Mouse (Mus musculus) right cerebral cortex, adult 2 months (tissue): ENCODE results near the gene Ints14.
"Not testable (repeated sequence)": the region's sequence is repeated elsewhere in the genome, so short reads cannot be mapped to it uniquely, and the experiment has no call there.

ENCODE experiments used
- DNase-seq, 2 experiments: peaks; one replicate each; pipeline ENCODE4 v3.0.0; 2021 to 2022; ENCODE audit warnings: low spot score in 2 of 2

Gene Ints14

DNA sequence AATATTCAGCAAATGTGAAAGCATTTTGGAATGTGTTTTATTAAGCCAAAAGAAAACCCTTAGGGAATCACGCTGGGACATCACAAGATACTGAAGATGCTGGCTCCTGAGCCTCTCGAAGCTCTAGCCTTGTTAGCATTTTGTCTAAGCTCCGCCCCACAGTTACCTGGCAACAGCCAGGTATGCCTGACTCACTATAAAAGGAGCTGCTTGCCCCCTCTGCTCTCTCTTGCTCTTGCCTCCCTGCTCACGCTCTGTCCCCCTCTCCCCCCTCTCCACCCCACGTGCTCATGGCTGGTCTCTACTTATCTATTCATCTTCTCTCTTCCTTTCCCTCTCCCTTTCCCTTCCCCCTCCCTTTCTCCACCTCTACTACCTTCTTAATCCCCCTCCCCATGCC, 8.7 kb upstream of the Ints14 start:
- DNase-seq: no peak

DNA sequence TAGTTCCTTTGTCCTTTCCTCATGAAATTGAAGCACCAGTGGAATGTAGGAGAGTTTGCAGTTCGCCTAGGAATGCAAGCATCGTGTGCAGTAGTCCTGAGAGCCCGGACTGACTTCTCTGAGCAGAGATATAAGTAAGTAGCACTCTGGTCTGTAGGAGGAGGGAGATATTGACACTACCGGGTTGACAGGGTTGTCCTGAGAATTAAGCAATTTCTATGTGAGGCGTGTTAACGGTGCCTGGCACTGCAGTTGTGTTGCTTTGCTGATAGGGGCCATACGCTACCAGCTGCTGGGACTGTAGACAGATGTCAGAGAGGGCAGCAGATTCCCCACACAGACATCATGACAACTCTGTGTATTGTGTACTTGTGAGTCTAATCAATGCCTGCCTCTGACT, 7.5 kb upstream of the Ints14 start:
- DNase-seq: no peak

DNA sequence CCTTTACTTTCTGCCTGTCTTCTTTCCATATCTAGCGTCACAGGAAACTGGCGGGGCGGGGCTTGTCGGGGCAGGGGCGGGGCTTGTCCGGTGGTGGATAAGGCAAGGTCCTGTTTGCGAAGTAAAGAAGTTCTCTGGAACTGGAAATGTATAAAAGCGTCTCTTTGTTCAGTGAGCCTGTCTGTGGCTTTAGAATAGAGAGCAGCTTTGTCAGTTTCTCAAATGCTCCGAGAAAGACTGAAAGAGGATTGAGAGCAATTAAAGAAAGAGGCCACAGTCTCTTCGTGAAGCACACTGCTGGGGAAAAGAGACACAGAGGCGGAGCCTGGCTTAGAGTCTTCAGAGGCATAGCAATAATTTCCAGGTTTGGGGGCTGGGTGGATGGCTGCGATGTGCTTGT, 4.4 kb upstream of the Ints14 start:
- DNase-seq: peak in 1 of 2 experiments; percentile 18

DNA sequence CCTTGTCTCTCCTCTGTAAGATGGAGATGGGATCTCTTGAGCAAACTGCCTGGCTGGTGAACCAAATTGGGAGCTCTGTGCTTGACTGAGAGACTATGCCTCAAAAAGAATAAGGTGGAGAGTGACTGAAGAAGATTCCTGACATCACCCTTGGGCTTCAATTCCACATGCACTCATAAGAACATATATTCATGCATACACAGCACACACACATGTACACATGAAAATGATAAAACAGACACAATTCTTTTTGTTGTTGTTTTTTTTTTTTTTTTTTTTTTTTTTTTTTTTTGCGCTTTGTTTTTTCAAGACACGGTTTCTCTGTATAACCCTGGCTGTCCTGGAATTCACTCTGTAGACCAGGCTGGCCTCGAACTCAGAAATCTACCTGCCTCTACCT, 3.4 kb upstream of the Ints14 start:
- no peak for DNase-seq

DNA sequence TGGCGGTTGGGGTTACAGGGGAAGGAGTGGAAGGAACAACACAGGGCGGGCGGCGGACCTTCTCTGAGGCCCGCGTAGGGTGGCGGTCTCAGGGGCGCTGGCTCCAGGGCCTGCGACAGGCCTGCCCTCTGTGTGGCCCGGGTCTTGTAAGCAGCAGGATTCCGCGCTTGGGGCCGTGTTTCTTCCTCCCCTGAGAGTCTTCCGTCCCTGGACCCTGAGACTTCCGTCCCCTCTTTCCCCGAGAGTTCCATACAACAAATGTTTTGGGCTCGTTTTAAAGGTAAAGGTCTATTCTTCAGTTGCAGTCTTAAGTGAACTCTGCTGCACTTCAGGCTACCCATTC, 244 bp downstream of the Ints14 start:
- no peak for DNase-seq

DNA sequence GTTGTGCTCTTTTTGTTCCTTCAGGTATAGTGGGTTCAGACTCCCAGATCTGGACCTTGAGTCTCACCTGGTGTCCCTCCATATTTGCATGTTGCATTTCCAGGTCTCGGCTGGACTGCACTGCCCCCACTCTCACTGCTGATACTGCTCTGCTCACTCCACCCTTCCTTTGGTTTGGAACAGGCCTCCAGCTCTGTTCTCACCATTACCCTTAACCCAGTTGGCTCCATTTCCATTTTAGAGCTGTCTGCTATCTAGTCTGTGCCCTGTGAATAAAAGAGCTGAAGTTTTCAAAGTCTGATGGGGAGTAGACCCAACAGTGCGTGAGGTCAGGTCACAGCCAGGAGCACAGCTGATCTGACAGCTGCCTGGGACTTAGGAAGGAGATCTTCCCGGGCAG, 19.8 kb downstream of the Ints14 start:
- DNase-seq: no peak

DNA sequence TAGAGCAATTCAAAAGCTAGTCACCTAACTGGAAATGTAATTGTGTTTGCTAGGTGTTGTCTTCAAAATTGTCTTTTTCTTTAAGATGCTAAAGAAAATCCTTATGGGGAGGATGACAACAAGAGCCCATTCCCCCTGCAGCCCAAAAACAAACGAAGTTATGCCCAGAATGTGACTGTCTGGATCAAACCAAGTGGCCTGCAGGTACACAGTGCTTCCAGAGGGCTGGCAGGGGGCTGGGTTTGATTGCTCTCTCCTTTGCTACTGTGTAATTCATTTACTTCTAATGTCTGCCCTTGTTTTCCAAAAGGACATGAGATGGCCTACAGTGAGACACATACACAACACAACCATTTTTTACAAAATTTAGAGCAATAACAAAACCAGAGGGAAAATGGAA, 21.2 kb downstream of the Ints14 start:
- no peak for DNase-seq

DNA sequence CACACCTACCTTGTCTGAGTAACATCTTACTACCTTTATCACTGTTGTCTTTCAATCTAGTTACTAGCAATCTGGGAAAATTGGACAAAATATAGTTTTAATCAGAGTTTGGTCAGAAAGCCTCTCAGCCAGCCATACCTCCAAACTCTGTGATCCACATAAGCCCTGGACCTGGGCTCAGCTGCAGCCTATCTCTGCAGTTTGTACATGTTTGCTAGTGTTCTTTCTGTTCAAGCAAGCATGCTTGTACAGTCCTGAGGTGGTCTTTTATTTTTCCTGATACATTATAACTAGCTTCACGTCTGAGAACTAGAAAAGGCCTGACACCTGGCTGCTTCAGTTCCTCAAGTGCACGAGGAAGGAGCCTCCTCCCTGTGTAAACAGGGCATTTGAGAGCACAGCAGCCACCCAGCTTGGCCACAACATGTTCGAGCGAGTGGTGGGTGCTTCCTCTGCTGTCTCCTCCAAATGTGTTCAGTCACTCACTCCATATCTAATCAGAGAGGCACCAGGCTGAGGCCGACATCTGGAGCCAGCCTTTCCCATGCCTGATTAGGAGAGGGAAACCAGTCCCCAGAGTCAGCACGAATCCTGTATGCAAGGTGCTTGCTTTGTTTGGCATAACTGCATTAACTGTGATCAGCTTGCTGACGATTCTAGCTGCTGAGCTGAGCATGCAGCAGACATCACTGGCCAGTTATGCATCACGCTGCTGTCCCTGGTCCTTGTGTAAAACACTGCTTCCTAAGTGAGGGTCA, 24.5 kb downstream of the Ints14 start:
- no peak for DNase-seq

DNA sequence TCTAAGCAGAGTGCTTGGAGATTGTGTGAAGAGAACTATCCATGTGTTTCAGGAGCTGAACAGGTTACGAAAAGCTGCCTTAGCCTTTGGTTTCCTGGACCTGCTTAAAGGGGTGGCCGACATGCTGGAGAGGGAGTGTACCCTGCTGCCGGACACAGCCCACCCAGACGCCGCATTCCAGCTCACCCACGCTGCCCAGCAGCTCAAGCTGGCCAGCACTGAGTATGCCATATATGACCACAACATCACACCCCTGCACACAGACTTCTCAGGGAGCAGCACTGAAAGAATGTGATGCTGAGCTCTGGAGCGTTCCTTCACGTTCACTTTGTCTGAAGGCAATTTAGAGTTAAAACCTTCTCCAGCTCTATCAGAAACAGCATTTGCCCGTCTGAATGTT, 25.1 kb downstream of the Ints14 start:
- DNase-seq: peak in 1 of 2 experiments; percentile 23

DNA sequence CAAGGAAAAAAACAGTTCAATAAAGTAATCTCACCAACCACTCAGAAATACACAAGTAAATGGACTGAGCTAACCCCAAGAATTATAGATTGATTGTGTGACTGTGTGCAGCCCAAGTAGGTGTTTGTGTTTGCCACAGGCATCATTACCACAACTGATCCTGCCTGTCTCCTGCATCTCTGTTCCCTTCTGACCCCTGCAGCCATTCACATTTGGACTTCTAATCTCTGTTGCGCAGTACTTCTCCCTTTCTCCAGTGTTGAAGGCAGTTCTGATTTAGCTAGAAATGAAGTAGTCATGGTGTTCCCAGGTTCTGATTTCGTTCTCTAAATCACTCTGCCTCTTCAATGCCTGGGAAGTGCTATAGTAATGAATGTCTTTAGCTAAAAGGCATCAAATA, 26.9 kb downstream of the Ints14 start:
- no peak for DNase-seq

DNA sequence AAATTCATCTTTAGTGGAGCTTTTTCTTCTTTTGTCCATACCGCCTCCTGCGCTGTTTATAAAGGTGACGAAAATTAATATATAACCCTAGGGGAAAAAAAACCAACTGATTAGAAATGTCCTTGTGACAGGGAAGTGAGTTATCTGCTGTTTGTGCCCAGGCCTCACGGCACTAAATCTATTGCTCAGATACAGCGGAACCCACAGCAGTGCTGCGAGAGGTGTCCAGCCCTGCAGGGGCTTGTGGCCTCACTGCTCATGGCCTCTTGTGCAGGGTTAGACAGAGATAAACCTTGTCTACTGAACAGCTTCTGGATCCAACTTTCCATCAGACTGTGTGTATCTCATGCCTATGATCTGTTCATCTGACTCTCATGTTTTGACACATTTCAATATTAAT, 27.7 kb downstream of the Ints14 start:
- DNase-seq: no peak

DNA sequence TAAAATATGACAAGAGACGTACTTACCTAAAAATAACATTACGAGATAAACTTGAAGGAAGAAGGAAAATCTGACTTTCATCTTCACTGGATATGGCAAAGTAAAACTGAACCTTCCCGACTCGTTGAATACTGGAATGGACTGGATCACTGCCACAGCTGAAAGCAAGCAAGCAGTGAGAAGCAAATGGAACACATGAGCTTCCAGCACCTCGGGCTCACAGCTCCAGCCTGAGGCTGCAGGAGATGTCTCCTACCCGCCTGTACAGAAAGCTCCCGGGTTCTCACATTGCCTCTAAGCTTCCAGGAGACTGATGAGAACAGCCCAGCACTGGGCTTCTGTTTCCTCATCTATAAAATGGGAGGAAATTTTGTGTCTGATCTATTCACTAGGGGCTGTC, 29.6 kb downstream of the Ints14 start:
- no peak for DNase-seq

DNA sequence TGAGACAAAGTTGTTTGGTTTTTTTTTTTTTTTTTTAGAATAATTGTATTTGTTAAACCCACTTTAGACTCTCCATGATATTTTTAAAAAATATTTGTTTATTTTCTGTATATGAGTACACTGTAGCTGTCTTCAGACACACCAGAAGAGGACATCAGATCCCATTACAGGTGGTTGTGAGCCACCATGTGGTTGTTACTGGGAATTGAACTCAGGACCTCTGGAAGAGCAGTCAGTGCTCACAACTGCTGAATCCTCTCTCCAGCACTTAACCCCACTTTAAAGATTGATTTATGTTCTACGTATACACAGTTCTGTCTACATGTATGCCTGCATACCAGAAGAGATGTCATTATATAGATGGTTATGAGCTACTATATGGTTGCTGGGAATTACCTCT, 34.8 kb downstream of the Ints14 start:
- DNase-seq: not testable (repeated sequence)

DNA sequence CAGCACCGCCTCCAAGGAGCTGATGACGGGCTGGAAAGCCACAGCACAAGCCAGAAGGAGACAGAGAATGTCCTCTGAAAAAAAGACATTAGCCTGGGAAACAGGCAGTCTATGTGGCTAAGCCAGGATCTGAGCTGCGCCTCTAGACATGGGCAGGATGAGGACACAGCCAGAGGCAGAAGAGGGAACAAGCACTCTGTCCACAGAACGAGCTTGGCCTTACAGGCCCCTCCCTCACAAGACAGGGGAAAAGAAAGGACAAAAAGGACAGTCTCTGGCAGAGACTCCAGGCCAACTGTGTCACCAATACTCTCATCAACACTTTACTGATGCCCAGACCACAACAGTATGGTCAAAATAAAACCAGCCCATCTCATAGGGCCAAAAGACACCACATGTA, 40.8 kb downstream of the Ints14 start:
- DNase-seq: no peak

DNA sequence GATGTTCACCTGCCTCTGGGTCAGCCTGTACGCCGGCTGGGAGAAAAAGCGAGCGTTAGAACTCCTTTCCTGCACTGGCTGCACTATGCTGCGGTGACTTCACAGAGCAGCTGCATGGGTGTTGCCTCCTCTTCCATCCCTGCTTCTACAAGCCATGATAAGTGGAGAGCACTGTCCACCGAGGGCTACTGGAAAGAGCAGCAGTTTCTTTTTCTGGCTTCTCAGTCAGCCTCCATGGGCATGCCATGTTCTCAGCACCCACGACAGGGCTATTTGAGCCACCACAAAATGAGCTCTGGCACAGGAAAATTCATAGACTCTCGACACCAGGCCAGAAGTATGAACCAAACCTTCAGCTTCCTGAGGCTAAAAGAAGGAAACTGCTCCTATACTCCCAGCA, 45.0 kb downstream of the Ints14 start:
- DNase-seq: peak in 1 of 2 experiments; percentile 24

DNA sequence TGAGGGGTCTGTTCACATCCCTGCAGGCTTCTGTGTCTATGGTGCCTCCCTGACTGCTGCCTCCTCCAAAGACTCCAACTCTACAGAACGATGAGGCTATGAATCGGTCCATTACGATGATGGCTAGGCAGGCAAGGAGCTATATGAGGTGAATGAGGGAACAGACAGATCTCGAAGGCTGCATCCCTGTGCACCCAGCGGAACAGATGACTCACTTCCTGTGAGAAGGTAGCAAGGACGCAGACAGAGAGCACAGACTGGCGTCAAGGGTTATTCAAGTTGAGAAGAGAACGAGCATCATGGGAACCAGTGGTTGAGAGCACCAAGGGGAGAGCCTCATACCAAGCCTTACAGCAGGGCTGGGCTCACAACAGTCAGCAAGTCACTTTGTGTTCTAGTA, 49.9 kb downstream of the Ints14 start:
- no peak for DNase-seq

DNA sequence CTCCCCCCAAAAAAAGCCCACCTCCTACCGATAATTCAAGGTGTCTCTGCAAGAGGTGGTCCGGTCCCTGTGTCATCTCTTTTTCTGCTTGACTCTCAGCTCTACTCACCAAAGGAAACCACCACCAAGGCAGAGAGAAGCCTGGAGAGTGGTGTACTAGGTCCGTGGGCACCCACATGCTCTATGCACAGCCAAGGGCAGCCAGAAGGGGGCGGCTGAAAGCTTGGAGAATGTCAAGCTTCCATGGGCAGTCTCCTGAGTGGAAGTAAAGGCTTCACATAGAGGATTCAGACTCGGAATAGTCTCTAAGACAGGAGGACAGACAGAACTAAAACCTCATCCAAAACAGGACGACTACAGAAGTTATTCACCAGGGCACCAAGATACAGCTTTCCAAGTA, 50.6 kb downstream of the Ints14 start:
- DNase-seq: no peak

DNA sequence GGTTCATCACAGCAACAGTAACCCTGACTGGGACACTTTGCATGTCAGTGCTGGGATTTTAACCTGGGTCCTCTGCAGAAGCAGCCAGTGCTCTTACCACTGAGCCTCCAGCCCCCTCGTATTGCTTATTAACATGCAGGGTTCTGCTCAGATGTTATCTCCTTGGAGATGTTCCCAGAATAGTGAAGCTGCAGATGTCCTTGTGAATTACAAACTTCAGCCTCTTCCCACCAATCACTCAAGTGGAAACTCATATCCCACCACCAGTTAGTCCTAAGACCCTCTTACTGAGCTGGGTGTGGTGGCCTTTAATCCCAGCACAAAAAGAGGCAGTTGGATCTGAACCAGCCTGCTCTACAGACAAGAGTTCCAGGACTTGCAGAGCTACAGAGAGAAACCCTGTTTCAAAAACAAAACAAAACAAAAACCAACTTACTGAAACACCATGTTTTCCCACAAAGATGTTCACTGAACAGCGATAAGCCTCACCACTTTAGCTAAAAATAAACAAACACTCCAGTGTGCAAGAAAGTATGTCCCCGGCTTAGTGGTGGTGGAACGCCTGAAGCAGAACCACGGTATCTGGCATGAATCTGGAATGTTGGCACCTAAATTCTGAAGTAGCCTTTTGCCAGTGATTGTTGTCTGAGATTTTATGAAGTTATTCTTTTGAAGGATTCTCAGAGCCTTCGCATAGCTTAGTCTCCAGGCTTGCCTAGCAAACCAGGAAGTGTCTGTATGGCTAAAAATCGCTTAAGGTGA, 54.9 kb downstream of the Ints14 start:
- no peak for DNase-seq

DNA sequence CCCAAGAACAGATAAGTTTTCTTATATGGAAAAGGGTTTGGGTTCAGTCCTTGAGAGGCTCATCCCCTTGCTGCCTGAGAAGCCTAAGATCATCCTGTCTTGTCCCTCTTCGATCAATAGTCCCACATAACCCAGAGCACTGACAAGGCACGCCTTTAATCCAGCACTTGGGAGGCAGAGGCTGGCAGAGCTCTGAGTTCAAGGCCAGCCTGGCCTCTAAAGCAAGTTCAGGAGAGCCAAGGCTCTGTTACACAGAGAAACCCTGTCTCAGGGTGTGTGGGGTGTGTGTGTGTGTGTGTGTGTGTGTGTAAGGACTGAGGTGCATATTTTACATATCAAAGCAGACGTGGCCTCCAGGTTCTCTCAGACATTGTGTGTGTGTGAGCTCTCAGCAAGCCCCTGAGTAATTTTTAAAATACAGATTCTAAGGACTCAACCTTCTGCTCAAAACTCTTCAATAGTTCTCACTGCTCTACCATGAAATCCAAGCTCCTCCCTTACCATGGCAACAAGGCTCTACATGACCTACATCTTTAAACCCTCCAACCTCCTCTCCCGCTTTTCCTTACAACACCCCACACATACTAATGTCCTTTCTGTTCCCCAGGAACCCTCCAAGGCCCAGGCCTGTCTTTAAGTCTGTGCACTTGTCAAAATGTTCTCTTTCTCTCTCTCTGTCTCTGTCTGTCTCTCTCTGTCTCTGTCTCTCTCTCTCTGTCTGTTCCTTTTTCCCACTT, 55.7 kb downstream of the Ints14 start:
- no peak for DNase-seq

DNA sequence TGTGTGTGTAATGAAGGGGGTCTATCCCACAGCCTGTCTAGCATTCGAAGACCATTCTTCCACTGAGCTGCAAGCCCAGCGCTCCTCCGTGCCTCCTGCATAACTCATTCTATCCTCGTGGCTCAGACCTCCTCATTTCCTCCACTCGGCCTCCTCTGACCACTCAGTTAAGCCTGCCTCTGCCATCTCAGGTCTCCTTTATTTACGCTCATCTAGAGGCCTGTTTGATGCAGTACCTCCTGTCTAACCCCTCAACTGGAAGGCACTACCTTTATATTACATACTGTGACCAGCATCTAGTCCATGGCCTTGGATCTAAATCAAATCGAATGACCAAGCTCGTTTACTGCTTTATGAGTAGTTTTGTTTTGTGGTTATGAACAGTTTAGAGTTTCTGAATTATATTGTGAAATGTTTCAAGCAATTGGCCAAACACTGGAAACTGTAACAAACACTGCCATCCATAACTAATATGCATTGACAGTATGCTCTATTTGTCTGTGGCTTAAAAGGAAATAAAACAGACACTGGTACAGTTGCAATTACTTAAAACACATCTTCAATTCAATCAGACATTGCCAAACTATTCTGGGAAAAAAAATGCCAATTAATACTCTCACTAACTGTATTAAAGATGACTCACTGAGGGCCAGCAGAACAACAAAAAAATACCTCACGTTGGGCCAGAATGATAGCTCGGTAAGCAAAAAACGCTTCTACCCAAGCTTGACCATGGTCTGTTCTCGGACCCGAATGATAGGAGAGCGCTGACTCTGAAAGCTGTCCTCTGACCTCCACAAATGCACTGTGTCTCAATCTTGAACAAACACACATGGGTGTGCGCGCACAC, 56.5 kb downstream of the Ints14 start:
- DNase-seq: no peak

DNA sequence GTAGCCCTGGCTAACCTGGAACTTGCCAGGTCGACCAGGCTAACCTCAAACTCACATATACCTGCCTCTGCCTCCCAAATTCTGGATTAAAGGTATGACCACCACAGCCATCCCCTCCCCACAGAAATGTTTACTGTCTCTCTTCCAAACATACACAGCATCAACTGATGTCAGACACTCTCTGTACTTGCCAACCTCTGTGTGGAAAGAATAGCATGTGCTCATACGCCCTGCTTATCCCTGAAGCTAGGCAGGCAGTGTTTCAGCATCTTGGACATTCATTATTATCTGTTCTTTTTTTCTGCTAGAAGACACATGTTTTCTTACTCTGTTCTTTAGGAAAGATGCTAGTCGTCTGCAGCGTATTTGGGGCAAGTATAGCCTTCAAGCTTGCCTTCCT, 57.2 kb downstream of the Ints14 start:
- DNase-seq: no peak

DNA sequence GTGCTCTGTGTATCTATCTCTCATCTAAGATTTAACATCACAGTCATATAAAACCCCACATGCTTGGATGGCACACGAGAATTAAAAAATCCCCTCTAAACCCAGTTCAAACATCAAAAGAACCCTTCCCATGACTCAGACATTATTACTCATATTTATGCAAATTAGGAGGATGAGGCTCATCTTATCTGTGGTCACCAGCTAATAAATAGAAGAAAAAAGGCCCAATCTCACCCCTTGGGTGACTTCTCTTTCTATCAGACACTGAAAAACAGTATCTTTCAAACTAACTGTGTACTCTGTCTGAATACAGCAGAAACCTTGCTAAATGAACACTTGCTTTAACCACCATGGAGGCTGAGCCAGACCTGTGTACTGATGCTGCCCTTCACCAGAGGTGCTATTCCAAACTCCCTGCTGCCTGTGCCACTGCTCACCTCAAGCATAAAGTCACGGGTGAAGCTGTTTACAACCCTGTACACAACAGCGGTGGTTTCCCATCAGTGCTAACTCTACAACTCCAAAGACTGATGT, 58.0 kb downstream of the Ints14 start:
- DNase-seq: no peak
